Mouse (Mus musculus) liver, postnatal 0 days (tissue): Measurements from ENCODE around the gene Sox6. TPM values are rescaled to one million over a fixed set of nuclear protein-coding genes. Genes with fewer than 3 reads are reported as not detected.
A peak's percentile ranks its signal among the peaks of the same experiment; 100 is the strongest.

Experiments
- ATAC-seq: fragments of 200-750 bp; cut with Nextera tagmentation; 2 replicates; pipeline ENCODE4 v1.8.0; 2017; ENCODE audit warnings: mild to moderate bottlenecking, moderate library complexity
- DNase-seq: peaks from one replicate; pipeline ENCODE4 v3.0.0-alpha.2; 2016
- H3K27ac ChIP-seq: fragments of 300-500 bp; sonication (generic); 2 replicates; pipeline ENCODE4 v1.5.1; 2014; ENCODE audit warnings: antibody characterized with exemption, moderate library complexity, mild to moderate bottlenecking, low read depth
- H3K27me3 ChIP-seq: fragments of 300-500 bp; sonication (generic); 2 replicates; pipeline ENCODE4 v1.6.1; 2014; ENCODE audit warnings: low read length, control low read depth, mixed read lengths; ENCODE audit not compliant: insufficient read depth
- H3K36me3 ChIP-seq: fragments of 300-500 bp; sonication (generic); replicated peaks from 2 replicates; pipeline ENCODE4 v1.6.1; 2014; ENCODE audit warnings: mild to moderate bottlenecking, control low read depth, low read length, moderate library complexity, mixed read lengths; ENCODE audit not compliant: insufficient read depth
- H3K4me1 ChIP-seq: fragments of 300-500 bp; sonication (generic); 2 replicates; pipeline ENCODE4 v1.6.1; 2014; ENCODE audit warnings: antibody characterized with exemption, mild to moderate bottlenecking, control low read depth; ENCODE audit not compliant: insufficient read depth
- H3K4me2 ChIP-seq: fragments of 300-500 bp; sonication (generic); 2 replicates; pipeline ENCODE4 v1.6.1; 2014; ENCODE audit warnings: low read depth, mild to moderate bottlenecking, low read length, moderate library complexity, mixed read lengths
- H3K4me3 ChIP-seq: fragments of 300-500 bp; sonication (generic); 2 replicates; pipeline ENCODE4 v1.5.1; 2014; ENCODE audit warnings: low read depth, low read length
- H3K9ac ChIP-seq: fragments of 300-500 bp; sonication (generic); replicated peaks from 2 replicates; pipeline ENCODE4 v1.6.1; 2014; ENCODE audit warnings: mild to moderate bottlenecking, moderate library complexity
- H3K9me3 ChIP-seq: fragments of 300-500 bp; sonication (generic); 2 replicates; pipeline ENCODE4 v1.6.1; 2016; ENCODE audit warnings: mild to moderate bottlenecking, control low read depth, low read length, mixed read lengths
- CTCF ChIP-seq: sonication (generic); IDR thresholded peaks from 2 replicates; pipeline ENCODE4 v1.5.1; 2016; ENCODE audit warnings: antibody characterized with exemption, low read depth
- EP300 ChIP-seq: IDR thresholded peaks from 2 replicates; pipeline ENCODE4 v1.6.1; 2016; ENCODE audit warnings: antibody characterized with exemption, low read depth, mild to moderate bottlenecking
- WGBS: fragments of 180-500 bp; shearing (Covaris S2); extraction: QIAGEN DNeasy Blood & Tissue Kit; methylation state at CpG from one replicate; pipeline ENCODE4 v1.1.7; 2014; ENCODE audit not compliant: insufficient replicate concordance; 5-methylcytosine and 5-hydroxymethylcytosine counted together
- polyA plus RNA-seq: library from polyadenylated mRNA; unstranded; fragments of >200 nt; fragmentation: Nextera tagmentation; extraction: Ambion mirVana; gene quantifications from 2 replicates; pipeline ENCODE4 v1.2.1, GENCODE M21; 2015

The Sox6 gene
- polyA plus RNA-seq, 1 experiment from 2014 or later = 44.4 TPM

DNA sequence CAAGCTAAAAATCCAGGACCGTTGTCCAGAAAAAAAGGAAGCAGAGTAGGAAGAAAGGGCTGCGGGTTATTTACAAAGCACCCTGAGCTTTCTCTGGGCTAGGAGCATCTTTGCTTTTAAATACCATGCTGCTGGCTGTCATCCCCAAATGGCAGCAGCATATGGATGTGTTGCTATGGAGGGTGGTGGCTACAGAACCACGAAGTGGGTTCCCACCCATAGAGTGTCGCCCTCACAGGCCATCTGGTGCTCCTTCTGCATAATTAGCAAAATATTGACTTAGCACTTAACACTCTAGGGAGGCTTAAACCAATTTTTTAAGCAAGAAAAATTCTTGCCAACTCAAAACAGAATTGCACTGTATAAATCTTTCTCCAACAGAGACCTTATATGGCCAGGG, 72.4 kb downstream of the Sox6 start:
- no peak for DNase-seq
- ATAC-seq = no peak
- Histone ChIP-seq H3K4me3 (no peak overlapping the region), H3K4me2 (no peak overlapping the region), H3K36me3 (no peaks in the 10 kb centered on the region), H3K9ac (no peak overlapping the region), H3K4me1 (no peaks in the 10 kb centered on the region), H3K27ac (no peak overlapping the region), H3K27me3 (no peaks in the 10 kb centered on the region), H3K9me3 (no peaks in the 10 kb centered on the region)
- WGBS = 50% methylated on average over 4 of the region's 4 CpGs
- TF ChIP-seq EP300 (no peak), CTCF (no peak)

GRCm38 (mm10) chr7:115953046-115953445, 85.5 kb downstream of the Sox6 start:
- DNase-seq (no peak), ATAC-seq (no peak)
- H3K4me1 ChIP-seq = peaks cover 17% of the 10 kb centered on the region
- no peak overlapping the region for H3K4me3 ChIP-seq
- H3K27me3 ChIP-seq = no peaks in the 10 kb centered on the region
- no peaks in the 10 kb centered on the region for H3K9me3 ChIP-seq
- no peak overlapping the region for H3K9ac ChIP-seq
- H3K36me3 ChIP-seq = no peaks in the 10 kb centered on the region
- H3K27ac ChIP-seq = no peak overlapping the region
- WGBS = 84% methylated on average over 3 of the region's 3 CpGs
- TF ChIP-seq EP300 = no peak
- TF ChIP-seq CTCF = no peak
- no peak overlapping the region for H3K4me2 ChIP-seq

DNA sequence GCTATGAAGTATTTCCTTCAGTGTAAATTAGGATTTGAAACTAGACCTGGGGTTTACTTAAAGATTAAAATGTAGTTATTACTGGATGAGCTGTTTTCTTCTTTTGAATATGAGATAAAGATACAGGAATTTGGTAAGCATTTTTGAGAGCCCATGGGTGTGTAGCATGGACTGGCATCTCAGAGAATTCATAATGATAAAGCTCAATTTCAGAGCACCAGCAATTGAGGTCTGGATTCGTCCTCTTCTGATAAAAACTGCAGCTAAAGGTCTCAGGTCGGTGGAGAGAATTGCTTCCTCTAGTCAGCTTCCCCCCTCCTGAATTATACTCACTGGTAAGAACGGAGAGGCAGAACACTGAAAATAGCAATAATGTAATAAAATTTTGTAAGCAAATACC, 86.4 kb downstream of the Sox6 start:
- Histone ChIP-seq H3K27ac (peak overlapping the region; percentile 11; the same call in 1 of the 2 replicates), H3K27me3 (no peaks in the 10 kb centered on the region), H3K9me3 (no peaks in the 10 kb centered on the region), H3K4me1 (peaks cover 17% of the 10 kb centered on the region), H3K36me3 (no peaks in the 10 kb centered on the region), H3K4me2 (no peak overlapping the region), H3K4me3 (no peak overlapping the region), H3K9ac (no peak overlapping the region)
- 33% methylated on average over 3 of the region's 3 CpGs for whole genome bisulfite sequencing
- DNase-seq (no peak), ATAC-seq (peak; percentile 80)
- TF ChIP-seq CTCF (no peak), EP300 (no peak)

DNA sequence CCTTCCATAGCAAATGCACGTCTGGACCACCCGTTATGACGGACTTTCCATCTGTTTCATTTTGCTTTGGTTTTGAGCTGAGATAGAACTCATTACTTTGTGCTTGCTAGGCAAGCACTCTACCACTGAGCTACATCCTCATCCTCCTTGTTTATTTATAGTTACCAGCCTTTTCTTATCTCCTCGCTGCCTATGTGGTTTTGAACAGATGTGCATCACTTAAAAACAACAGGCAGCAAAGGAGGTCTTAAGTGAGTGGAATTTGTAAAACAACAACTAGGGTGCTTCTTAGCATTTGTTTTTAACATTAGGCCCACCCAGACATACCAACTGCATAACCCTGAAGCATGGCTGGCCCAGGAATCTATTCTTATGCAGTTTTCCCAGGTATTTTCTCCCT, 86.9 kb downstream of the Sox6 start:
- ATAC-seq (peak; percentile 97), DNase-seq (no peak)
- Histone ChIP-seq H3K9me3 (no peaks in the 10 kb centered on the region), H3K27ac (peak overlapping the region; percentile 67; the same call in 1 of the 2 replicates), H3K9ac (no peak overlapping the region), H3K4me2 (peak overlapping the region; percentile 42), H3K4me3 (no peak overlapping the region), H3K4me1 (peaks cover 17% of the 10 kb centered on the region), H3K27me3 (no peaks in the 10 kb centered on the region), H3K36me3 (no peaks in the 10 kb centered on the region)
- TF ChIP-seq EP300 = peak; percentile 95
- TF ChIP-seq CTCF = no peak
- 69% methylated on average over 4 of the region's 4 CpGs for WGBS

DNA sequence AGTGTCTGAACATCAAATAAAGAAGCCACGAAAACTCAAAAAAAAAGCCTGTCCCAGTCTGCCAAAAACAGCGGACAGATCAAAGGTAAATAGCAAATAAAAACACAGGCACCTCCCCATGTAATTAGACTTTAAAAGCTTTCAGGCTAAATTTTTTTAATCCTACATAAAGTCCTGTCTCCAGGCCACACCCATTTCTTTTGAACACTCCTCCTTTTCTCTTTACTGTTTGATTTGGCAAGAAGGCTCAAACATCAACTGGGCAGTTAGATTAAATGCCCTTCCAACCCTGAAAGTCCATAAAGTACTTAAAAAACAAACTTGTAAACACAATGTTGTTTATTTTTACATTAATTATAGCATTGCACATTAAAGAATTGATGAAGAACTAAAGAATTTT, 90.7 kb downstream of the Sox6 start:
- H3K4me1 ChIP-seq = peaks cover 14% of the 10 kb centered on the region
- 72% methylated on average over 2 of the region's 2 CpGs for WGBS
- ATAC-seq = no peak
- H3K9ac ChIP-seq = no peak overlapping the region
- no peak overlapping the region for H3K4me2 ChIP-seq
- no peak overlapping the region for H3K4me3 ChIP-seq
- H3K27ac ChIP-seq = no peak overlapping the region
- H3K9me3 ChIP-seq = no peaks in the 10 kb centered on the region
- no peaks in the 10 kb centered on the region for H3K36me3 ChIP-seq
- DNase-seq = no peak
- no peak for TF ChIP-seq EP300
- TF ChIP-seq CTCF = no peak
- no peaks in the 10 kb centered on the region for H3K27me3 ChIP-seq

DNA sequence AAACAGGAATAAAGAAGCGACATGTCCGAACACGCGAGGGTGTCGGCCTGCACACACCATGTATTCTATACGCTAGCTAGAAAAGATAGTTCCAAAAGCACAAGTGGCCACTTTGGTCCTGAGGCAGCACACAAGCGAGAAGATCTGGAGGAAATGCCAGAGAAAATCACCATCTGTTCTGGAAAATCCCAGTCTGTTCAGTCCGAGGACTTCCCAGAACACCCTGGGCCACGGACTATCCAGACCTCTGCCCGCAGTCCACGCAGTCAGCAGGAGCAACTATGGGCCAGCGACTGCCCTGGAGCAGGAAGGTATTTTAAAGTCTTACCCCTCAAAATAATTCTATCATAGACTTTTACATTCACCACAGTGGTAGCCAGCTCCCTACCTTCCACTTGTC, 92.0 kb downstream of the Sox6 start:
- Histone ChIP-seq H3K27me3 (no peaks in the 10 kb centered on the region), H3K9me3 (peaks cover 3% of the 10 kb centered on the region; the same call in 1 of the 2 replicates), H3K4me2 (no peak overlapping the region), H3K4me3 (no peak overlapping the region), H3K36me3 (no peaks in the 10 kb centered on the region), H3K4me1 (peaks cover 8% of the 10 kb centered on the region), H3K9ac (no peak overlapping the region), H3K27ac (no peak overlapping the region)
- 93% methylated on average over 12 of the region's 12 CpGs for WGBS
- TF ChIP-seq EP300 (no peak), CTCF (no peak)
- DNase-seq (no peak), ATAC-seq (no peak)

GRCm38 (mm10) chr7:115945516-115945915, 93.1 kb downstream of the Sox6 start:
- WGBS = 85% methylated on average over 4 of the region's 4 CpGs
- DNase-seq = no peak
- ATAC-seq = no peak
- H3K9ac ChIP-seq = no peak overlapping the region
- H3K27ac ChIP-seq = no peak overlapping the region
- H3K27me3 ChIP-seq = no peaks in the 10 kb centered on the region
- no peaks in the 10 kb centered on the region for H3K36me3 ChIP-seq
- TF ChIP-seq CTCF (no peak), EP300 (no peak)
- peaks cover 3% of the 10 kb centered on the region; the same call in 1 of the 2 replicates for H3K9me3 ChIP-seq
- no peak overlapping the region for H3K4me2 ChIP-seq
- no peak overlapping the region for H3K4me3 ChIP-seq
- H3K4me1 ChIP-seq = peaks cover 6% of the 10 kb centered on the region; the same call in 1 of the 2 replicates
